Mouse (Mus musculus): Measurements from ENCODE around the gene Cst8. TPM values are rescaled to one million over a fixed set of nuclear protein-coding genes. Genes with fewer than 3 reads are reported as not detected.
"Not testable (repeated sequence)": the region's sequence is repeated elsewhere in the genome, so short reads cannot be mapped to it uniquely, and the experiment has no call there.

The Cst8 gene
- not detected in 2 replicates for total RNA-seq (2017)

DNA sequence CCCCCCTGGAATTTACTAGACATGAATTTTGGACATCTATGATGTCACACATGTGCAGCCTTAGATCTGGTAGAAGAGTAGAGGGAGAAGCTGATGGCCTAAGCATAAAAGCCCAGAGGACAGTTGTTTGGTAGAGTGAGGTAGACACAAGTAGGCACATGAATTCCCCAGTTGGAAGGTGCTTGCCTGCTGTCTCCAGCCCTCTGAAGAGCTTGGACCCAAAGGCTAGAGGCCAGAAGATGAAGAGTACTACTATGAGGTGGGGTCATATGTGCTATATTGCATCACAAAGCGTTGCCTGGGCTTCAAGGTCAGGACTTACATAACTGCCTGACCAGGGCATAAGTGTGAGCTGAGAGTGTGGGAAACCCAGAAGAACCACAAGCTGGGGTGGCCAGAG lies at the start of gene Cst8:
Gene Cst8 (plus strand): TSS at position 301 of the 400 bp plus-strand sequence.
- ATAC-seq (replicated peaks; ENCODE audit: low read depth, poor library complexity, severe bottlenecking) = no peak

DNA sequence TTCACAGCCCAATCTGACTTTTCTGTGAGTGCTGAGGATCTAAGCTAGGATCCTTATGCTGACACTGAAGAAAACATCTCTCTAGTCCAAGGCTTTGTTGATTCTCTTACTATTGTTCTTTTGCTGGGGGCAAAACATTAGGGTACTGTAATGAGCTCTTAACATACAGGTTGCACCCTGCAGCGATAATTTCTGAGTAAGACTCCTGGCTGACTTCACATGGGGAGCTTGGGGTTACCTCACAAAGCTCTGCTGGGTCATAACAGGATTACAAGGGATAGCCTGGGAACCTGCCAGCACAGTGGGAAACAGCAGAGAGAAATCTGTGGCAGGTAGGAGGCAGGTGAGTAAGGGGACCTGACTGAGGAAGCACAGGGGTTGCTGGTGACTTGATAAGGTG lies 48.5 kb upstream of the Cst8 start, which contains the start of gene Cstl1:
Gene Cstl1 (plus strand): TSS at position 301 of the 400 bp plus-strand sequence.
- ATAC-seq (replicated peaks; ENCODE audit: low read depth, poor library complexity, severe bottlenecking) = no peak

DNA sequence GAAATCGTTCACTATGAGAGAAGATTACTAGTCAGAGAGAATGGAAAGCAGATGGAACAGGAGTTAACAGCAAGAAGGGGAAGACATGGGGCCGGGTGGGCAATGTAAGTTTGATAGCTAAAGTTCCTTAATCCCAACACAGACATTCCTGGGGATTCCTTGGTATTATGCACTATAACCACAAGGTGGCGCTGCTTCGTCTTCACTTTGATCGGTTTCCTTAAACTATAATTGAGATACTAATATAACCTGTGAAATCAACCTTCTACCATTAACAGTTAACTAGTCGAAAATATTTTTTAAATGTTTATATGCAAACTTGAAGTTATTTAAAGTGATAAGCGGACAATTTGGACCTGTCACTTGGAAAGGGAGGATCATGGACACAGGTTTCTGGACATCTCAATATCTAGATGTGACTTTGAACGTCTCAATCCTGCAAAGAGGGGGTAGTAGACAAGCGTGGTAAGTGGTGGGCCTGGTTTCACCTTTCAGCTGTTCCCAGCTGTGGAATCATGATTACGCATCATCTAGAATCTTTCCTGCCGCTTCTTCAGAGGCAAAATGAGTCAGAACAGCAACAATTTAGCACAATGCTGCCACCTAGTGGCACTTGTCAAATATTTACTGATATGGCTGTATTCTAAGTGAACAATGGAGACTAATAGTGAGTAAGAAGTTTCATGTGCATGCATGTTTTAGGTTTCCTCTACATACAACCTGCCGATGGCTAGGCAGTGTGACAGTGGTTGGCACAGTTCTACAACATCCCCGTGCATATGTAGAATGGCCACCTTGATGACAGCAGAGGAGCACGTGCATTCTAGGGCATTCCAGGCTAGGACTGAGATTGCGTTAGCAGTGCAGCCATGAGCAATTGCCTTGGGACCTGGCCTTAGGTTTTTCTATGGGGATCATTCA lies 46.4 kb upstream of the Cst8 start:
- ATAC-seq (replicated peaks; ENCODE audit: low read depth, poor library complexity, severe bottlenecking) = peak; percentile 93

DNA sequence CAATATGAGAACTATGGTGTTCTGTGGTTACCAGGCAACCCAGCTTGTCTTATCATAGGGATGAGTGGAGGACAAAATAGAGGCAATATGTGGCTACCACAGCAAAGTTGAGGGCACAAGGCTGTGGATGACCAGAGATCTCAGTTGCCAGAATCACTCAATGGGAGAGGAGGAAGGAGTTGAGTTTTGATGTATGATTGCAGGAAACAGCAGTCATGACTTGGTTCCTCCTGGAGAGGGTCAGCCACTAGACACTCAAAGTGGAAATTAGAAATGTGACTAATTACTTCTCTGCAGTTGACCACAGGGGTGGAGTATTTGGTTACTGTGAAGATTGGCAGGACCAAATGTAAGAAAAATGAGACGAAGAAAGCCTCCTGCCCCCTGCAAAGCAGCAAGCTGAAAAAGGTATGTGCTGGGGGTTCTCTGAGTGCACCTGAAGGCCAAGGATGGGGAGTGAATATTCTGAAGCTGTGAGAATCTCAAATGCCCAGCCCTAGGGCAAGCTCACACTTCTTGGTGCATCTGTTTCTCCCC lies 44.2 kb upstream of the Cst8 start:
- ATAC-seq (replicated peaks; ENCODE audit: low read depth, poor library complexity, severe bottlenecking) = no peak

DNA sequence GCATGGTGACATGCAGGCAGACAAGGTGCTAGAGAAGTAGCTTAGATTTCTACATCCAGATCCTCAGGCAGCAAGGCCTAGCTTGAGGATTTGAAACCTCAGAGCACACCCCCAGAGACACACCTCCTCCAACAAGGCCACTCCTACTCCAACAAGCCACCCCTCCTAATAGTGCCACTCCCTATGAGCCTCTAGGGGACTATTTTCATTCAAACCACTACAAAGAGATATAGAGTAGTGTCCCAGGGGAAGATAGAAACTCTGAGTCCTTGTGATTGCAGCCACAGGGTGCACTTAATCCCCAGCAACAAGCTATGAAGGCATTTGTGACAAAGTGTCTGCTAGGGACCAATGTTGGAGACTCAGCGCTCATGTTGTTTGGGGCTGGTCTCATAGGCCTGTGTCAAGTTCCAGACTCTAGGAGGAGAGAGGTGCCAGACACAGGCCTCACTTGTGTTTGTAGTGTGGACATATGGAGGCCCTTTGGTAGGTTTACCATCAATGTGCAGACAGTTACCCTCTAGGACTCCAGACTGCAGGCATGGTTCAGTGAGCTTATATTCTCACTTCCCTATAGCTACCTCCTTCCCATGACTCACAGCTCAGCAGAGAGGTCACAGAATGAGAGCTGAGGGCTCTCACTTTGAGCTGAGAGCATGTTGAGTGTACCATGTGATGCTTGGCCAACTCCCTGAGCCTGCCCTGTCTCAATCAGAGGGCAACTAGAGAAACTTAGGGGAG lies 34.8 kb upstream of the Cst8 start:
- peak; percentile 76 for ATAC-seq (replicated peaks; ENCODE audit: low read depth, poor library complexity, severe bottlenecking)

DNA sequence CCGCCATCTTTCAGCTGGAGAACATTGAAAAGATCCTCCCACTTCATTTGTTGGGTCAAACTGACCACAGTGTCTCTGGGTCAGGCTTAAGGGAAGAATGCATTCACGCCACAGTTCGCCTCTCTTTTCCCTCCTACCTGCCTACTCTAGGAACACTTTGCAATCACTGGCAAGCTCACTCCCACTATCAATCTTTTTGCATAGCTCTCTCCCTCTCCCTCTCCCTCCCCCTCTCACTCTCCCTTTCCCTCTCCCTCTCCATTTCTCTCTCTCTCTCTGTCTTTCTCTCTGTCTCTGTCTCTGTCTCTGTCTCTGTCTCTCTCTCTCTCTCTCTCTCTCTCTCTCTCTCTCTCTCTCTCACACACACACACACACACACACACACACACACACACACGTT lies 27.2 kb upstream of the Cst8 start, which contains the start of gene Cst11:
Gene Cst11 (minus strand): TSS at position 101 of the 400 bp plus-strand sequence.
- not testable (repeated sequence) for ATAC-seq (replicated peaks; ENCODE audit: low read depth, poor library complexity, severe bottlenecking)

DNA sequence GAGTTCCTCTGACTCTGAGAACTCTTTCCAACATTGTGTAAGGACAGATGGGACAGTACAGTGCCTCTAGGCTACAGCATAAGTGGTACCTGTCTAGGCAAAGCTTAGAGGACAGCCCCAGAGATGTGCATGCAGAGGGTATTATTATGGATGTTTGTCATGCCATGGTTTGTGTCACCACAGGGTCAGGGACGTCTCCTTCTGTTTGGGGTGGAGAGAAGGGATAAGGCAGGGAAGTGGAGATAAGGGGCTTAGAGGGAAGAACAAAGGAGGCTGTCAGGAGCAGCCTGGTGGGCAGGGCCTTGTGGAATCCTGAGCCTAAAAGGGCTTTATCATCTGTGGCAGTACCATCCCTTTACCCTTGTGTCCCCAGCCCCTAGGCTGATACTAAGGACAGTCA lies 16.9 kb upstream of the Cst8 start, which contains the start of gene 8030411F24Rik:
Gene 8030411F24Rik (plus strand): TSS at position 301 of the 400 bp plus-strand sequence.
- no peak for ATAC-seq (replicated peaks; ENCODE audit: low read depth, poor library complexity, severe bottlenecking)

DNA sequence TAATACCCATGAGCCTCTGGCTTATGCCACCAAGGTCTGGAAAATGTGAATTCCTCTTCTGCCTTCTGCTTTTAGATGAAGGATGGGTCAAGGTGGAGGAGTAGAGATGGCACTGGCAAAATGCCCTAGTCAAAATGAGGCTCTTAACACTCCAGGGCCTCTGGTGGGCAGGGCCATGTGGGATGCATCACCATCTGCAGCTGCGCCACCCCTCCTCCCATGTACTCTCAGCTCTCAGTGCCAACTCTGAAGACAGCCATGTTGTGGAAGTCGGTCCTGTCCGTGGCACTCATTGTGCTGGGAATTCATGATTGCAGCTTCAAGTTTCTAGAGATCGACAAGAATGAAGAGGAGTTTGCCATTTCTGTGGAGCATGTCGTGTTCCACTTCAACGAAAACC lies 9.4 kb upstream of the Cst8 start, which contains the start of gene Cst12:
Gene Cst12 (plus strand): TSS at position 220 of the 400 bp plus-strand sequence.
- ATAC-seq (replicated peaks; ENCODE audit: low read depth, poor library complexity, severe bottlenecking) = no peak

DNA sequence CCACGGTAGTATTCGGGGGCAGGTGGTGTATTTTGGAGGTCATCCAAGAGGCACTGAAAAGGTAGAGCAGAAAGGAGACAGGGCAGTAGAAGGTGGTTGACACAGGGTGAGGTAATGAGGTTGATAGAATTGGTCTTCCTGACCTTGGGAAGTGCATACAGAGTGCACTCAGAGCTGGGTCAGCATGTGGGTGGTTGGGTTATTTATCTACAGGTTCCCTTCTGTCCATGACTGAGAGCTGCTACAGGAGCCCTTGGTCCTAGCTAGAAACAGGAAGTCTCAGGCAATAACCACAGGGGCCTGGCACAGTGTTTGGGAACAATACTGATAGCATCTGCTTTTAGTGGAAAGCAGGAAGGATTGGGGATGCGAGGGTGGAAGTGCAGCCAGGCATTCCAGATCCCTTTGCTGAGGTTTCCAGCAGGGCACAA lies 2.9 kb downstream of the Cst8 start:
- peak; percentile 36; the same call in 1 of the 2 replicates for ATAC-seq (replicated peaks; ENCODE audit: low read depth, poor library complexity, severe bottlenecking)

DNA sequence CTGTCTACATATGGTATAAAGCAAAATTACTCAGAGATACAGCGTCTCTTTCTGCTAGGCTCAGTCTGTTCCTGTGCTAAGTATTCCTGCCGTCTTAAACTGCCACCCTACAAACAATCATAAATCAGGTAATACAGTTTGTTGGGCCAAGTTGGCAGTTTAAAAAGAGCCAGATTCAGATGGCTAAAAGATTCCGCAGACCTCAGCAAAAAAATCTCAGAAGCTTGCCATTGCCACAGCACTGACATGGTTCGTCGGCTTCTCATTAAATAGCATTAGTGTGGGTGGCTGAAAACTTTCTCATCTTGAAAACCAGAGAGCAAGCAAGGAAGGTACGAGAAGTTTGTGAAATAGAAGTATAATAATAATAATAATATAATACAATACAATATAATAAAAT lies 8.1 kb downstream of the Cst8 start:
- no peak for ATAC-seq (replicated peaks; ENCODE audit: low read depth, poor library complexity, severe bottlenecking)

DNA sequence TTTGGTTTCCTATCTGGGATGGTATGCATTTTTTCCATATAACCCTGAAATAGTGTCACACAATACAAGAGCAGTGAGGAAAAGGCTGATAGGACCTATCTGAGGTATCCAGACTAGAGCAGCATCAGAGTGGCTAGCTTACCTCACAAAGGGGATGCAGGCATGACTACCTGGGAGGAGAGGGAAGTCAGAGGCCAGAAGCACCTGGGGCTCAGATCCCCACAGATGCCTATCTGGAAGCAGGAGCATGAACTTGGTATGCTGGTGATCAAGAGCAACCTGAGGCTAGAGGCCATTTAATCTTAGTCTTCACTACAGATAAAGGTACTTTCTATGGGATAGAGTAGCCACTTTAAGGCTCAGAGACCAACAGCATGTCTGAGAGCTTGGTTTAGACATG lies 21.3 kb downstream of the Cst8 start, which contains the start of gene Cst13:
Gene Cst13 (plus strand): TSS at position 173 of the 400 bp plus-strand sequence.
- no peak for ATAC-seq (replicated peaks; ENCODE audit: low read depth, poor library complexity, severe bottlenecking)

DNA sequence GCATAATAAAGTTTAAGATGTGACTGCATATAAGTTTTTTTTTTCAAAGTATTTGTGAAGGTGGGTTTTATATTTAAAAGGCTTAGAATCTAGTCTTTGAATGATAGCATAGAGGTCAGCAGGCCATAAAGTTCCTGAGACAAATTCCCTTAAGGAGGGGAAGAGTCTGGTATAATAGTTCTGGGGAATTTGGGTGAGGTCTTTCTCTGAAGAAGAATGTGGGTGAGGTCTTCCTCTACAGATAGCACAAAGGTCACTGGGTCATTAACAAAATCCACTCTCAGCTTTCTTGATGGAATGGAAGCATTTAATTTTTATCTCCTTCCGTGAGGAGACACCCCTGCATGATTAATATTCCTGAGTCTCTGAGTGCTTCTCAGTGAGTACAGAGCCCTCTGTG lies 27.4 kb downstream of the Cst8 start:
- no peak for ATAC-seq (replicated peaks; ENCODE audit: low read depth, poor library complexity, severe bottlenecking)

DNA sequence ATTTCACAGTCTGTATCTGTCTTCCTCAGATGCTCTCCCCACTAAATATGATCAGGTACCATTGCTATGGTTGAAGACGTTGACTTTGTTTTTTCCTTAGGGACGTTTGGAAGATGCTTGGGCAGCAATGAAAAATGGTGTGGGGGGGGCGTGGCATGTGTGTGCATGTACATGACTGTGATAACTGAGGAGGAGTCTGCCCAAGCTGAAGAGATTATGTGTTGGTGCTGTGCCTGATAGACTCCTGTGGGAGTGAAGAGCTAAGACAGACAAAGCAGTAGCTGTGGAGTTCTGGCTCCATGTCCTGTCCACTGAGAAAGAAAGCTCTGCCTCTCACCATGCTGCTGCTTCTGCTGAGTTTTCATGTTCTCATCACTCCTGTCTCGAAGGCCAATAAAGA lies 36.3 kb downstream of the Cst8 start, which contains the start of gene Cst9:
Gene Cst9 (plus strand): TSS at position 236 of the 400 bp plus-strand sequence.
- no peak for ATAC-seq (replicated peaks; ENCODE audit: low read depth, poor library complexity, severe bottlenecking)

DNA sequence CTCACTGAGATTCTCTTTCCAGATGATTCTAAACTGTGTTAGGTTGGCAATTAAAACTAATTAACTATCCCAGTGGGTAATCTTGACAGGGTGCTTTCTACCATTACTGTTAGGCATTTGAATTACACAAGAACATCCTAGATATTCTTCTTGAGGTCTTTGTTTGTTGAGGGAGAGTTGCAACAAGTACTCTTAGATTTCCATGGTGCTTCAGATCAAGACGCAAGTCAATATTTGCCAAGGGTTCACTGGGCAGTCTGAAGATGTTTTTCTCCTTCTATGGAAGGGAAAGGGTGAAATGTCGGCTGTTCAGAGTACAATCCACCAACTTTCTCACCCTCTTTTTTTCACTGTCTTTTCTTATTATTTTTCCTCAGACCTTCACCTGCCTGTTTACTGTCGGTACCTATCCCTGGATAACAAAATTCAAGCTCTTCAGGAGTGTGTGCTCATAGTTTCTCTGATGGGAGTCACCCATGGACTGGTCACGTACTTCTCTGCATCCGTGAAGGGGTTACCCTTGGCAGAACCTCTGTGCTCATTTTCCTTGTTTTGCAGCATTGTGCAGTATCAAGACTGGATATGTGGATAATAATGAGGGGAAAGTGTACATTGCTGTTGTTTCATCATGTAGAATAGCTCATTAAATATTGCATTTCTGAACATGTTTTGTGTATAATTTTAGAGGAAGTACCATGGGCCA lies 39.6 kb downstream of the Cst8 start:
- no peak for ATAC-seq (replicated peaks; ENCODE audit: low read depth, poor library complexity, severe bottlenecking)

DNA sequence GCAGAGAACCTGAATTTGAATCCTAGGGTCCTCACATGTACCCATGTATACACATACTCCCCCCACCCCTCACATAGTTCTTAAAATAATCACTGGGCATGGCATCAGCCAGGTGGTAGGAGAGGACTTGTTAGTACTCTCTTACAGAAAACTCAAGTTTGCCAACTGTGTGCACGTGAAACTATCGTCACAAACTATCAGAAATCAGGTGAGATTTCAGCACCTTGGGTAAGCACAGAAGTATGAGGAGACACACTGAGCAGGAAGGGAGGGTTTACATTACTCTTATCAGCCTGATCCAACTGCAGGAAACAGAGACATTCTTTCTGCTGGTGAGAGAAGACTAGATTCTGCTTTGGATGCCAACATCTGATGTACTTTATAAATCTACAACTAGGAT lies 40.6 kb downstream of the Cst8 start:
- ATAC-seq (replicated peaks; ENCODE audit: low read depth, poor library complexity, severe bottlenecking) = no peak

DNA sequence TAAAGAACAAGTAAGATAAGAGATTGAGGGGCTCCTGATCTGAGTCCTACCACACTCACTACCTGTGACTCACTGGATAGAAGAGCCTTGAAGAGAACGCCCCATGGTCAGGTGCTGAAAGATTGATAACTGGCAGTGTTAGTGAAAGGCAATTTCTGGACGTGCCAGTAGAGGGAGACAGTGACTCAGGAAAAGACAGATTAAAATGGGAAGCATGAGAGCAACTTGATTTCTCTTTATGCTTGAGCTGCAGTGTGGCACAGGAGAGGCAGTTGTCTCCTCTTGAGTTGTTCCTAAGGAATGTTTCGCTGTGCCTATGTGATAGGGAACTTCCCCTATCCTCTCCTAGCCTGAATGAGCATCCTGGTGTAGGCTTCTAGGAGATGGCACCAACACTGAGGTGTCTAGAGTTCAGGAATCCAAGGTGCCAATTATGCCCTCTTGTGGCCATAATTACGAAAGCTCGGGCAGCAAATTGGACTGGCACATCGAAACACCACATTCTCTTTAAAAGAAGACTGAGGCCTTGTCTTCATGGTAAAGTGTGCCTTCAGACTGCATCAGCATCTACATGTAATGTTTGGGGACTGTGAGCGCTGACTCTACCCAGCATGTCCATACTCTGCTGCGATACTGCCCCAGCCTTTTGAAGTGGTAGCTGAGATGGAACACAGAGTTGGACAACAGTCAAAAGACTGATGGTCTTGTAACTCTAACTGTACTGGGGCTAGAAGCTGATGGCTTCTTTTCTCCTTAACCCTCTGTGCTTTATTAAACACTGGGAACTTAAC lies 52.7 kb downstream of the Cst8 start:
- ATAC-seq (replicated peaks; ENCODE audit: low read depth, poor library complexity, severe bottlenecking) = peak; percentile 96
